Mouse (Mus musculus) hindbrain, embryonic 10.5 days (tissue): ENCODE measurements around the gene Nadsyn1. TPM values are rescaled to one million over a fixed set of nuclear protein-coding genes. Genes with fewer than 3 reads are reported as not detected.

ENCODE experiments used
- DNase-seq: peaks from one replicate; pipeline ENCODE4 v3.0.0-alpha.2; 2017; ENCODE audit warnings: low spot score
- H3K27ac ChIP-seq: fragments of 300-500 bp; sonication (generic); 2 replicates; pipeline ENCODE4 v1.5.1; 2016; ENCODE audit warnings: mild to moderate bottlenecking, moderate library complexity
- H3K27me3 ChIP-seq: fragments of 300-500 bp; sonication (generic); 2 replicates; pipeline ENCODE4 v1.6.1; 2016; ENCODE audit warnings: mild to moderate bottlenecking; ENCODE audit not compliant: poor library complexity, insufficient read depth, severe bottlenecking
- H3K36me3 ChIP-seq: fragments of 300-500 bp; sonication (generic); 2 replicates; pipeline ENCODE4 v1.6.1; 2016; ENCODE audit warnings: mild to moderate bottlenecking, moderate library complexity
- H3K4me1 ChIP-seq: fragments of 300-500 bp; sonication (generic); replicated peaks from 2 replicates; pipeline ENCODE4 v1.6.1; 2016; ENCODE audit warnings: mild to moderate bottlenecking
- H3K4me3 ChIP-seq: fragments of 300-500 bp; sonication (generic); 2 replicates; pipeline ENCODE4 v1.5.1; 2016; ENCODE audit warnings: mild to moderate bottlenecking, moderate library complexity
- H3K9me3 ChIP-seq: fragments of 300-500 bp; sonication (generic); 2 replicates; pipeline ENCODE4 v1.6.1; 2016; ENCODE audit warnings: mild to moderate bottlenecking, moderate library complexity
- WGBS: fragments of 180-500 bp; shearing (Covaris S2); methylation state at CpG from one replicate; pipeline ENCODE4 v1.1.7; 2016; 5-methylcytosine and 5-hydroxymethylcytosine counted together
- polyA plus RNA-seq: library from polyadenylated mRNA; unstranded; fragments of >200 nt; fragmentation: Nextera tagmentation; extraction: Ambion mirVana; gene quantifications from 2 replicates; pipeline ENCODE4 v1.2.1, GENCODE M21; 2016

Nadsyn1 gene
- polyA plus RNA-seq = 9.0 and 9.5 TPM in 2 replicates

DNA sequence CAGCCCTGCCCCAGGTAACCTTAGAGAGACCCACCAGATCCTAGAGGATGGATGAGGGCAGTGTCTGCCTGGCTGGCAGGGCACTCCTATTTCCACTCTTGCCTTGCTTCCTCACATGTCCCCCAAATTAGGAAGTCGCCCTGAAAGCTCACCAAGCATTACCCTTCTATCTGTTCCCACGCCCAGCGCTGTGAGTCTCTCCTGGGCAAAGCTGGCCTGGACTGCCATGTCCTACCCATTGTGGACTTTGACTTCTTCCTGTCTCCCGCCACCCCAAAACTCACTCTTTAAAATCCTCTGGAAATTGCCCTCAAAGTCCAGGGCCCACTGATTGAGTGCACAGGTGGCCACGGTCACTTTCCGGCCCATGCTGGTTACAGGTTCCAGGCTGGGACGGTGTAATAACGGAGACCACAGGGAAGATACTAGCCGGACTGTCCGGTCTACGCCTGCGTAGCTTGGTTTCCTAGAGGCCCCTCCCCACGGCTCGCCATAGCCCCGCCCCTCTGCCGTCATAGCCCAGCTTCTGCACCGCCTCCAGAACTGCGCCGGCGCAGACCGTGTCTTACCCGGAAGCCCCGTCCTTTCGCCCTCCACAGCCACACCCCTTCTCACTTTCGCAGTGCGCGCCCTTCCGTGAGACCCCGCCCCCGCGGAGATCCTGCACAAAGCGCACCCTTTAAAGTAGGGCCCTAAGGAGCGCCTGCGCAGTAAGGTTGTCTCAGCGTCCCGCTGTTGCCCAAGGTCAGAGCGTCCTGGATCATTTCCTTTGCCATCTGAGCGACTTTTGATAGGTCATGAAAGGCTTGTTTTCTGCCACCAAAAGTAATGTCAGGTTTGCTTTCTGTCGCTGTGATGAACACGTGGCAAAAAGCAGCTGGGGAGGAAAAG is at the start of gene Nadsyn1, which contains the start of gene Dhcr7:
Nadsyn1 (minus strand) TSS at position 475 of the 891 bp plus-strand sequence.
Dhcr7 (plus strand) TSS at position 771 of the 891 bp plus-strand sequence.
- peak; percentile 100 for DNase-seq
- Histone ChIP-seq H3K36me3 (peaks cover 16% of the 10 kb centered on the region), H3K4me1 (peaks cover 17% of the 10 kb centered on the region), H3K9me3 (no peaks in the 10 kb centered on the region), H3K27me3 (no peaks in the 10 kb centered on the region), H3K4me3 (peak within 1 kb of the TSS; percentile 69), H3K27ac (peak within 1 kb of the TSS; percentile 92)
- under 1% methylated on average over 40 of the region's 40 CpGs for WGBS

- 86% methylated on average over 4 of the region's 4 CpGs for WGBS
- H3K27me3 ChIP-seq = no peaks in the 10 kb centered on the region
- no peak overlapping the region for H3K4me3 ChIP-seq
- no peaks in the 10 kb centered on the region for H3K4me1 ChIP-seq
- no peak for DNase-seq
- H3K36me3 ChIP-seq = no peaks in the 10 kb centered on the region
- H3K27ac ChIP-seq = no peak overlapping the region
- 0 out of 2 replicates have a peak, but pooled peaks cover 4% of the 10 kb centered on the region for H3K9me3 ChIP-seq
These were observed 46.2 kb upstream of the Nadsyn1 start for GRCm38 (mm10) chr7:143868874-143869273.

DNA sequence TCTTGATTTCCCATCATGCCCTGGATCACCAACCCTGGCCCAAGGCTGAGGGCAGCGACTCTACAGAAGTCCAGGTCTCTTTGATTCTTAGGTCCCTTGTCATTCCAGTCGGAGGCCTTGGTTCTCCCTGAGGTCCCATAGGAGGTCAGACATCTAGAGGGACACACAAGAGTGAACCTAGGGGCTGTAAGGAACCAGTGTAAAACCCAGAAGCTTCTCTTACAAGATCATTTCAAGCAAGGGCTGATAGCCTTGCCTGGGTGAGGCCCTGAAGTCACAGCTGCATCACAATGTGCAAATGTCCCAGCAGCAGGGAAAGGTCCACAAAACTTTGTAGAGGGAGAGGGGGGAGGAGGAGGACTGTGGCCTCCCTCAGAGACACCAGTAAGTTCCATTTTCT is 43.9 kb upstream of the Nadsyn1 start, which contains the start of gene Gm498:
Gm498 (plus strand) TSS at position 301 of the 400 bp plus-strand sequence.
- no peak for DNase-seq
- WGBS = 84% methylated on average over 2 of the region's 2 CpGs
- Histone ChIP-seq H3K4me3 (no peak within 1 kb of the TSS), H3K27me3 (no peaks in the 10 kb centered on the region), H3K36me3 (no peaks in the 10 kb centered on the region), H3K27ac (no peak within 1 kb of the TSS), H3K9me3 (no peaks in the 10 kb centered on the region), H3K4me1 (no peaks in the 10 kb centered on the region)

- H3K27ac ChIP-seq = no peak overlapping the region
- no peaks in the 10 kb centered on the region for H3K4me1 ChIP-seq
- WGBS = 97% methylated on average over 7 of the region's 8 CpGs
- no peaks in the 10 kb centered on the region for H3K9me3 ChIP-seq
- DNase-seq = no peak
- no peaks in the 10 kb centered on the region for H3K27me3 ChIP-seq
- peaks cover 53% of the 10 kb centered on the region for H3K36me3 ChIP-seq
- no peak overlapping the region for H3K4me3 ChIP-seq
These were observed 26.3 kb upstream of the Nadsyn1 start for GRCm38 (mm10) chr7:143848768-143849482.

GRCm38 (mm10) chr7:143848127-143848767 is 25.6 kb upstream of the Nadsyn1 start:
- 93% methylated on average over 5 of the region's 5 CpGs for WGBS
- peaks cover 60% of the 10 kb centered on the region for H3K36me3 ChIP-seq
- H3K4me3 ChIP-seq = no peak overlapping the region

GRCm38 (mm10) chr7:143841301-143841700 is 18.7 kb upstream of the Nadsyn1 start:
- Histone ChIP-seq H3K27ac (no peak overlapping the region), H3K36me3 (peaks cover 100% of the 10 kb centered on the region), H3K4me3 (no peak overlapping the region), H3K9me3 (no peaks in the 10 kb centered on the region), H3K27me3 (no peaks in the 10 kb centered on the region), H3K4me1 (no peaks in the 10 kb centered on the region)
- DNase-seq = no peak
- 95% methylated on average over 8 of the region's 8 CpGs for WGBS

More at GRCm38 (mm10) chr7:143848127-143848767, 25.6 kb upstream of the Nadsyn1 start:
- Histone ChIP-seq H3K9me3 (no peaks in the 10 kb centered on the region), H3K27me3 (no peaks in the 10 kb centered on the region), H3K27ac (no peak overlapping the region), H3K4me1 (no peaks in the 10 kb centered on the region)
- DNase-seq = no peak

DNA sequence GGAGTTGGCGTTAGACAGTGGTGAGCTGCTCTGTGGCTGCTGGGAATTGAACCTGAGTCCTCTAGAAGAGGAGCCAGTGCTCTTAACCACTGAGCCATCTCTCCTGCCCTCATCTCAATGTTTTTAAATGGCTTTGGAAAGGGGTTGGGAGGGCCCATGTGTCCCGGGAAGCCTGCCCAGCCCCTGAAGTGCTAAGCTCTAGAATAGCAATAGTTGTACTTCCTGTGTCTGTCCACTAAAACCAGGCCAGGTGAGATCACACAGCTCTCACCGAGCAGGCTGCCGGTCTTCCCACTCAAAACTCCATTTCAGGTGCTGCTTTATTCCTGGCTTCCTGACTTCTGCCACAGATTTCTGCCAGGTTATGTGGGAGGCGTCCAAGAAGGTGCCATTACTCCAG is 17.5 kb upstream of the Nadsyn1 start:
- 0 out of 2 replicates have a peak, but pooled peaks cover 2% of the 10 kb centered on the region for H3K4me1 ChIP-seq
- peaks cover 94% of the 10 kb centered on the region for H3K36me3 ChIP-seq
- no peak overlapping the region for H3K4me3 ChIP-seq
- WGBS = 92% methylated on average over 5 of the region's 5 CpGs
- H3K27me3 ChIP-seq = no peaks in the 10 kb centered on the region
- no peaks in the 10 kb centered on the region for H3K9me3 ChIP-seq
- no peak for DNase-seq
- no peak overlapping the region for H3K27ac ChIP-seq

DNA sequence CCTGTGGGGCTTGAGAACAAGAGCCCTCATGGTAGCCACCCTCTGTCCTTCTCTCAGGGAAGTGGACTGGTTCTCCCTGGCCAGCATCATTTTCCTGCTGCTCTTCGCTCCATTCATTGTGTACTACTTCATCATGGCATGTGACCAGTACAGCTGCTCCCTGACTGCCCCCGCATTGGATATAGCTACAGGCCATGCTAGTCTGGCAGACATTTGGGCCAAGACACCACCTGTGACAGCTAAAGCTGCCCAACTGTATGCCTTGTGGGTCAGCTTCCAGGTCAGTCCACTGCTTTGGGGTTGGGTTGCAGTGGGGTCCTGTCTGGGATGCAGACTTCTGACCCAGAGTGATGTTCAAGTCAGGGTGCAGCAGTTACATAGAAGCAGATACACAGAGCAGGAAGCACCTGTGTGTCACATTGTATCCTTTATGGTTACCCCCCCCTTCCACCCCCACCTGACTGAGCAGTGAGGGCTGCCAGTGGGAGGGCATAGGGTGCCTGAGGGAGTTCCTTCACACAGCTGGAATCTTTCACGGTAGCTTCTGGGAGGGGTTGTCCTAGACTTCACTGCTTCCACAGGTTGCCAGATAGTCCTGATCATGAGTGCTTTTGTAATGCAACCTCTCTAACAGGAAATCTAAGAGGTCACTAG is 15.2 kb upstream of the Nadsyn1 start:
- DNase-seq = no peak
- peaks cover 14% of the 10 kb centered on the region for H3K4me1 ChIP-seq
- no peak overlapping the region for H3K4me3 ChIP-seq
- H3K27me3 ChIP-seq = no peaks in the 10 kb centered on the region
- peaks cover 88% of the 10 kb centered on the region for H3K36me3 ChIP-seq
- H3K9me3 ChIP-seq = no peaks in the 10 kb centered on the region
- 91% methylated on average over 3 of the region's 3 CpGs for WGBS
- no peak overlapping the region for H3K27ac ChIP-seq

DNA sequence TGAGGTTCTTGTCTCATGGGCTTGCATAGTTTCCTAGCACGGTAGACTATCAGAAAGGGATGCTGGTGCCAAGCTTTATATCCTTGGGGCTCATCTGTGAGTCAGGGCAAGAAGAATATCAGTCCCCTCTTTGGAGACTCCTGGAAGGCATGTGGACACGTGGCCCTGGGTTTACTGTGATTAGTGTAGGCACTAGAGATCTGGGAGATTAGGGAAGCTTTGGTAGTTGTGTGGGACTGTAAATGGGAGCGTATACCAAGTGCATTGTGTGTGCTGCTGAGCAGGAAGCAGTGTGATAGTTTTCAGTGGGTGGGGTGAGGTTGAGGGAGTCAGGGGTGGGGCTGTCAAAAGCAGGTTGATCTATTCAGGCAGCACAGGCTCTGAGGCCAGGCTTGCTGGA is 12.3 kb upstream of the Nadsyn1 start:
- H3K4me1 ChIP-seq = peaks cover 39% of the 10 kb centered on the region
- 89% methylated on average over 3 of the region's 3 CpGs for WGBS
- no peak for DNase-seq
- H3K9me3 ChIP-seq = no peaks in the 10 kb centered on the region
- no peak overlapping the region for H3K4me3 ChIP-seq
- H3K36me3 ChIP-seq = peaks cover 73% of the 10 kb centered on the region
- no peak overlapping the region for H3K27ac ChIP-seq
- no peaks in the 10 kb centered on the region for H3K27me3 ChIP-seq

GRCm38 (mm10) chr7:143834316-143834715 is 11.7 kb upstream of the Nadsyn1 start:
- Histone ChIP-seq H3K27me3 (no peaks in the 10 kb centered on the region), H3K9me3 (no peaks in the 10 kb centered on the region), H3K4me1 (peaks cover 42% of the 10 kb centered on the region), H3K4me3 (no peak overlapping the region), H3K27ac (no peak overlapping the region), H3K36me3 (peaks cover 67% of the 10 kb centered on the region)
- DNase-seq = no peak
- 93% methylated on average over 2 of the region's 2 CpGs for WGBS

GRCm38 (mm10) chr7:143833581-143834190 is 11.0 kb upstream of the Nadsyn1 start:
- H3K27me3 ChIP-seq = no peaks in the 10 kb centered on the region
- DNase-seq = no peak
- H3K9me3 ChIP-seq = no peaks in the 10 kb centered on the region
- H3K4me1 ChIP-seq = peaks cover 46% of the 10 kb centered on the region
- 80% methylated on average over 6 of the region's 6 CpGs for WGBS
- no peak overlapping the region for H3K27ac ChIP-seq
- H3K36me3 ChIP-seq = peaks cover 60% of the 10 kb centered on the region
- H3K4me3 ChIP-seq = no peak overlapping the region

DNA sequence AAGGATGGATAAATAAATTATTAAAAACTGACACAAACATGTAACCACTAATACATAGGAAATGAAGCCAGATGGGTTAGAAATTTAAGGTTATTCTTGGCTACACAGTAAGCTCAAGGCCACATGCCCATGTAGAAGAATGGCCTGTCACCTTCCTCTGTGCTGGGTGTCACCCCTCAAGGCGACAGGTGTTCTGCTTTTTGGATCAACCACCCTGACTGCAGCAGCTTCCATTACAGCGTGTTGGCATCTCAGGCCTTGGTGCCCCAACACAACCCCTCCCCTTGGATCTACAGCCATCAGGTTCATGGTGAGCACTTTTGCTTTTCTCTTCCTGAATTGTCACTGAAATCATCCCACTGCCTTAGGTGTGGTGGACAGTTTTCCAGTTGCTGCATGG is 10.0 kb upstream of the Nadsyn1 start:
- Histone ChIP-seq H3K9me3 (no peaks in the 10 kb centered on the region), H3K4me3 (no peak overlapping the region), H3K27me3 (no peaks in the 10 kb centered on the region), H3K4me1 (peaks cover 46% of the 10 kb centered on the region), H3K36me3 (peaks cover 50% of the 10 kb centered on the region), H3K27ac (no peak overlapping the region)
- 95% methylated on average over 2 of the region's 2 CpGs for WGBS
- no peak for DNase-seq
